Mouse (Mus musculus): ENCODE data around the gene Rap1gap. TPM values are rescaled to one million over a fixed set of nuclear protein-coding genes. Genes with fewer than 3 reads are reported as not detected.

The Rap1gap gene
- total RNA-seq (2021) = 100 to 1,000 TPM; 281 to 291 TPM
- long read RNA-seq, experiment 1, partial matches to known transcripts = 18 of 240 reads
- long read RNA-seq, experiment 1, other reads (novel, unspliced or antisense) = 218 of 240 reads
- long read RNA-seq, experiment 2, full-length matches to known transcripts = 8 of 314 reads
- long read RNA-seq, experiment 2, partial matches to known transcripts = 27 of 314 reads
- long read RNA-seq, experiment 2, other reads (novel, unspliced or antisense) = 279 of 314 reads

DNA sequence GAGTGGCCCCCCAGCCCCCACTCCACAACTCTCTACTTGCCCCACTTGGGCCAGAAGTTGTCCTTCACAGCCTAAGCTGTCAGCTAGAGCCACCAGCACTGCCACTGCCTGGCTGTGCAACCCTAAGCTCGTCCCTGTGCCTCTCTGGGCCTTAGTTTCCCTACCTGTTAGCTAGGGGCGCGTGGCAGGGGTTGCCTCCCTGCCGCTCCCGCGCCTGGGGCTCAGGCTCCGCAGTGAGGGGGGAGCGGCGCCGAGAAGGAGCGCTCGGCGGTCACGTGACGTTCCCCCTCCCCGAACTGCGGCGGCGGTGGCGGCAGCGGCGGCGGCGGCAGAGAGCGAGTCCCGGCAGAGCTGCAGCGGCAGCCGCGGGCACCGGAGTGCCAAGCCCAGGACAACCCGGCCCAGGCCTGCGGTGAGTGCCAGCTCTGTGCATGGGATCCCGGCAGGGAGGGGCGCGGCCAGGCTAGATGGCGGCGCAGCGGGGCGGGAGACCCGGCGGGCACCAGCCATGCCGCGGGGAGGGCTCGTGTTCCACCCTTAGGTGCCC lies at the start of gene Rap1gap:
Rap1gap (plus strand) TSS at position 294 of the 547 bp plus-strand sequence.
- DNase-seq (ENCODE audit: low spot score in 2 of 2) = peak; percentile 71 to 74
- peak within 1 kb of the TSS; percentile 87 for H3K4me3 ChIP-seq
- peak within 1 kb of the TSS; percentile 98 for H3K27ac ChIP-seq
- TF ChIP-seq CTCF (conservative IDR thresholded peaks at IDR 0.05) = no peak

DNA sequence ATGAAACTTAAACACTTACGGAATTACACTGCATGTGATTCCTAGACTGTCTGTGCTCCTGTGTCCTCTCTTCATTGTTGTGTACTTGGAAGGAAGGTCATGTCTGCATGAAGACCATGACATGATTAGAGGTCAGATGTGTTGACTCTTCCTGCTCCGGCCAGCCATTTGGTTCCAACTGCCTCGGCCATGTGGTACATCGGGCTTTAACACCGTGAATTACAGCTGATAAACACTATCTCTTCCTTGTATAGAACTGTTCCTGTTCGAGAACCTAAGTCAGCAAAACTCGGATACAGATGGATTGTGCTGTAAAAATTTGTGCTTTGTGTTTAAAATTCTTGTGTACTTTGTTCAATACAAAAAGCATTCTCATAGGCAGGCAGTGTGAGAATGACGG lies 41.7 kb upstream of the Rap1gap start:
- no peak for DNase-seq (ENCODE audit: low spot score in 2 of 2)
- TF ChIP-seq CTCF (conservative IDR thresholded peaks at IDR 0.05) = no peak
- Histone ChIP-seq H3K4me3 (no peak overlapping the region), H3K27ac (peak overlapping the region; percentile 0; the same call in 1 of the 2 replicates)

DNA sequence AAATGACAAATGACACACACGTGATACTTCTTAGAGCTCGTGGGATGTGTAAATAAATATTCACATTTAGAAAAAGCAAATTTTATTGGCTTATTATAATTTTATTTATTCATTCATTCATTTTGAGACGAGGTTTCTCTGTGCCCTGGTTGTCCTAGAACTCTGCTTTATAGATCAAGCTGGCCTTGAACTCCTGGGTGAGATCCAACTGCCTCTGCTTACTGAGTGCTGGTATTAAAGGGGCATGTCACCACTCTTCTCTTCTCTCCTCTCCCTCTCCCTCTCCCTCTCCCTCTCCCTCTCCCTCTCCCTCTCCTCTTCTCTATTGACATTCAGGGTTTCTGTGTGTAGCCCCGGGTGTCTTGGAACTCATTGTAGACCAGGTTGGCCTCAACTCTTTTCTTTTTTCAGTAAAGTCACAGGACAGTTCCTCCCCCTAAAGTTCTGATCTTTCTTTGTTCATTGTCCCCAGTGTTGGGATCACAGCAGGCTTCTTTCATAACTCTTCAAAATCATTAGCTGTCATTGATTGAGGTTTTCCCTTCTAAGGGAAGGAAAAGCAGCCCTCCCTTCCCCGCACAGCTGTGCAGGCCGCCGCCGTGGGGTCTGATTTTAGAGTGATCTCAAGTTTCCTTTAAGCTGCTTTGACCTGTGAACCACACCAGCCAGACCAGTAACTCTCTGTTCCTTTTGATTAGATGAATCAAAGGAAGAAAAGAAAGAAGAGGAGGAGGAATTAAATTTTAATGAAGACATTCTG lies 36.9 kb upstream of the Rap1gap start:
- no peak for TF ChIP-seq CTCF (conservative IDR thresholded peaks at IDR 0.05)
- no peak for DNase-seq (ENCODE audit: low spot score in 2 of 2)
- 0 out of 2 replicates have a peak overlapping the region, but pooled peaks have one; percentile 0 for H3K27ac ChIP-seq
- H3K4me3 ChIP-seq = no peak overlapping the region

DNA sequence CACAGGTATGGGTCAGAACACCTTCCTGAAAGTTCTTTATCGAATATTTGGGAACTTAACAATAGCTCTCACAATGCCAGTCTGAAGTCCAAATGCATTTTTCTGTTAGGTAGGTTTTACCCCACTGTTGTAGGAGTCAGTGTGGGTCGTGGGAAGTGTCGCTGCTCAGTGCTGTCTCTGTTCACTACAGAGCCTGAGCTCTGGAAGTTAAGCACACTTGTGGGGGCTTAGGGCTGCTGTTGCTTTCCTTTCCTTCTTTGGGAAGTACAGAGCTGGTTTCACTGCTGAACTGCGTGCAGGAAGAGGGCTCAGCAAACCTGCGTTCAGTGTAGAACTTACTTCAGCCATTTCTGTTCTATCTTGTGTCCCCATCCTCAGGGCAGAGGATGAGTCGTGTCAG lies 36.1 kb upstream of the Rap1gap start:
- TF ChIP-seq CTCF (conservative IDR thresholded peaks at IDR 0.05) = no peak
- no peak for DNase-seq (ENCODE audit: low spot score in 2 of 2)
- H3K4me3 ChIP-seq = no peak overlapping the region
- peak overlapping the region; percentile 0; the same call in 1 of the 2 replicates for H3K27ac ChIP-seq

DNA sequence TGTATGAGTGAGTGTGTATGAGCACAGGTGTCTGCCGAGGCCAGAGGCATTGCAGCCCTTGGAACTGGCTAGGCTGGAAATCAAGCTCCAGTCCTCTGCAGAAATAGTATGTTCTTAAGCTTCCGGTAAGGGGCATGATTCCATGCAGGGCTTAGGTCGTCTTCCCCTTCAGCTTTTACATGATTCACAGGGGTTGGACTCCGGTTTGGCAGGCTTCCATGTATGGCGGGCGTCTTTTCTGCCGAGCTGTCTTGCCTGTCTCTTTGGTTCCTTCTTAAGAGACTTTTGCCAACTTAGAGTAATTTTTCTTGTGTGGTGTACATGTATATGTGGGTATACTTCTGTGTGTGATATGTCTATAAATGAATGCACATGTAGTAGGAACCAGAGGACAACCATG lies 35.2 kb upstream of the Rap1gap start:
- no peak for TF ChIP-seq CTCF (conservative IDR thresholded peaks at IDR 0.05)
- no peak for DNase-seq (ENCODE audit: low spot score in 2 of 2)
- Histone ChIP-seq H3K4me3 (no peak overlapping the region), H3K27ac (no peak overlapping the region)

DNA sequence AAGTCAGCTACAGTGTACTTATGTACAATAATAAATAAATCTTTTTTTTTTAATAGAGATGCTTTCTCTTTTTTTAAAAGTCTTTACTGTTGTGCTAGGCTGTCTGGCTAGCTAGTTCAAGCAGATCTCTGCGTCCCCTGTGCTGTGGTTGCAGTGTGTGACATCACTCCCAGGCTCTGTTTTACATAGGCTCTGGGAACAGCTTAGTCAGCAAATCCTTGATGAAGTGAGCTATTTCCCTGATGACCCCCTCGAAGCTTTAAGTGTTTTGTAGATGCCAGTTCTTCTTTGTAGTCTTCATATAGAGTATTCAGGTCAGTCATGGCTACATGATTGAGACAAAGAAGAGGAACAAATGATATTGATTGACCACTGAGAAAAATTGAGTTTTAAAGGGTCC lies 34.4 kb upstream of the Rap1gap start:
- no peak for TF ChIP-seq CTCF (conservative IDR thresholded peaks at IDR 0.05)

DNA sequence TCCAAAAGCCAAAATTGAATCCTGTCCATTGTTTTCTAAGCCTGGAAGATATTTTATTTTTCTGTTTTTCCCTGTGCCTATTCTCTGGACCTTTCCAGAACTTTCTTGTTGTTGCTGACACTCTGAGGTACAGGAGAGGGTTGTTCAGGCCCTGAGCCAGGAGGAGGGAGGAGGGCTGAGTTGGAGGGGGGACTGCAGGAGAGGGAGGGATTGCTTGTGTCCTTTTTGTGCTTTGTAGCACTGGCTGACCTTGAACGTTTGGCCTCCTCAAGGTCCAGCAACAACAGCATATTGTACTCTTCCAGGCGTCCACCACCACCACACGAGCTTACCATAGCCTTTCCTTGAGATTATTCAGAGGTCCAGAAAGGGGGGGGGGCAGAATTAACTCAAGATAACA lies 32.9 kb upstream of the Rap1gap start:
- TF ChIP-seq CTCF (conservative IDR thresholded peaks at IDR 0.05) = no peak

More for the DNA sequence above, 34.4 kb upstream of the Rap1gap start:
- Histone ChIP-seq H3K4me3 (no peak overlapping the region), H3K27ac (no peak overlapping the region)
- no peak for DNase-seq (ENCODE audit: low spot score in 2 of 2)

DNA sequence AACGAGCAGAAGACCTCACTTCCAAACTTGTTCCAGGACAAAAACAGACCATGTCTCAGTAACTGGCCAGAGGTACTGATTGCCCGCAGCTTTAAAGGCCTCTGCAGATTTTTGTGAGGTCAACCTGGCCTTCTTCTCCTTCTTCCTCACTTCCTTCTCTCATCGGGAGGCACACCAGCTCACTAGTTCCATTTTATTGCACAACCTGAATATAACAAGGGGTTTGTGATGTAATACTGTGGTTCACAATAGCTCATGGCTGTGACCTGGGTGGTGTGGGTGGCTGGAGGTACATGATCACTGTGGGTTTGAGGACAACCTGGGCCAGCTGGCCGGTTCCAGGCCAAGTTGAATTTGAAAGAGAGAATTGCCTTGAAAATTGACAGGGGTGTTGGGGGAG lies 31.1 kb upstream of the Rap1gap start:
- DNase-seq (ENCODE audit: low spot score in 2 of 2) = no peak
- no peak overlapping the region for H3K4me3 ChIP-seq
- no peak overlapping the region for H3K27ac ChIP-seq
- no peak for TF ChIP-seq CTCF (conservative IDR thresholded peaks at IDR 0.05)

More for the DNA sequence above, 32.9 kb upstream of the Rap1gap start:
- Histone ChIP-seq H3K27ac (no peak overlapping the region), H3K4me3 (no peak overlapping the region)
- DNase-seq (ENCODE audit: low spot score in 2 of 2) = no peak

DNA sequence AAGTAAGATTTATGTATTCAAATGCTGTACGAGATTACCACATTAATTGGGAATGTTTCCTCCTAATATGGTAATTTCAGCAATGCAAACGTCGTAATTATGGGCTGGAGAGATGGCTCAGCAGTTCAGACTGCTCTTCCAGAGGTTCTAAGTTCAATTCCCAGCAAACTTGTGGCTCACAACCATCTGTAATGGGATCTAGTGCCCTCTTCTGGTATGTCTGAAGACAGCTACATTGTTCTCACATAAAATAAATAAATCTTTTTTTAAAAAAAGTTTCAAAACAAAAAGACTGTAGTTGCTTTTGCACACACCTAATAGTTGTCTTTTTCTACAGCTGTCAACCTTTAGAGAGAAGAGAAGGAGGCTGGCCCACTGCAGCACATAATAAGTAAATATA lies 27.9 kb upstream of the Rap1gap start:
- TF ChIP-seq CTCF (conservative IDR thresholded peaks at IDR 0.05) = peak; percentile 69
- Histone ChIP-seq H3K27ac (no peak overlapping the region), H3K4me3 (no peak overlapping the region)
- DNase-seq (ENCODE audit: low spot score in 2 of 2) = no peak

DNA sequence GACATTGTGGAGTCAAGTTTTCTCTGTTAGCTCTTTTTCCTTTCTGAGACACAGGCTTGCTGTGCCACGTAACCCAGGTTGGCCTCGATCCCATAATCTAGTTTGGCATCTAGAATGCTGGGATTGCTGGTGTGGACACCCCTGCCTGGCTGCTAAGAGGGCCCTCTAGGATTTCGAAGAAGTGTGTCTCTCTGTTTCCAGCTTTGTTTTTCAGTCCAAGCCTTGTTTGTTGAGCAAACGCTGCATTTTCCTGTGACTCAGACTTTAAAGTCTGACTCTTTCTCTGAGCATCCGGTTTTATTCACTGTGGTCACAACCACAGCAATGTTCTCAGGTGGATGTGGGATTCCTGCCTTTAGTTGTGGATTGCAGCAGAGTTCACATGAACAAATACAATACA lies 23.0 kb upstream of the Rap1gap start:
- no peak for TF ChIP-seq CTCF (conservative IDR thresholded peaks at IDR 0.05)
- Histone ChIP-seq H3K4me3 (no peak overlapping the region), H3K27ac (peak overlapping the region; percentile 28; the same call in 1 of the 2 replicates)
- DNase-seq (ENCODE audit: low spot score in 2 of 2) = no peak

DNA sequence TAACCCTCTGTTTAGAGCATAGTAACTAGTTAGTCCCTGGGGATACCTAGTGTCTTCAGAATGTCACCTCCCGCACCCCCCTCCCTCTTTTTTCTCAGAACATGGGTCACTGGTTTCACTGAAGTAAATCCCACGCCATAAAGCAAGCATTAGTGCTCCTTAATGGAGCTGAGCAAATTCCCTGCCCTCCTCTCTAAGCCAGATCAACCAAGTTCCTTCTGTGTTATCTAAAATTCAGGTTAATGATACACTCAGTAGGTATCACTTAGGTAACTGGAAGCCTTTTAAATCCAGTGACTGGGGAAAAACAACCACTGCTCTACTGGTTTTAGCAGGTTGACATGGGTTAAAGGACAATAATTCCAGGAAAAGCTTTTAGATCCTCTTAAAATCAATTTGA lies 22.4 kb upstream of the Rap1gap start:
- H3K27ac ChIP-seq = peak overlapping the region; percentile 28; the same call in 1 of the 2 replicates
- no peak overlapping the region for H3K4me3 ChIP-seq
- TF ChIP-seq CTCF (conservative IDR thresholded peaks at IDR 0.05) = no peak
- DNase-seq (ENCODE audit: low spot score in 2 of 2) = no peak

DNA sequence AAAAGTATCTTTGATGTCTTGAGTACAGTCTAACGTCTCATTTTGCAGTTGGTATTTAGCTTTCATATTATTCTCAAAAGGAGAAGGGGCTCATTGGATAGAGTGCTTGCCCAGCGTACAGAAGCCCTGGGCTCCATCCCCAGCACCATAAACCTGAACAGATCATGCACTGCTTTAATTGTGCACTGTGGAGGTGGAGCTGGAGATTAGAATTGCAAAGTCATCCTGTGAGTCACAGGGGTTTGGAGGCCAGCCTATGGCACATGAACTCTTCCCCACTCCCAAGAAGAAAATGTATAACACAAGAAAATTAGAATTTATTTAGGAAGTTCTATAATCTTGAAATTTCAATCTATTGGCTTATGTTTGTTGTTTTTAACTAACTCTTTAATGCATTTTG lies 21.1 kb upstream of the Rap1gap start:
- no peak for DNase-seq (ENCODE audit: low spot score in 2 of 2)
- no peak overlapping the region for H3K4me3 ChIP-seq
- peak overlapping the region; percentile 28 for H3K27ac ChIP-seq
- TF ChIP-seq CTCF (conservative IDR thresholded peaks at IDR 0.05) = no peak

DNA sequence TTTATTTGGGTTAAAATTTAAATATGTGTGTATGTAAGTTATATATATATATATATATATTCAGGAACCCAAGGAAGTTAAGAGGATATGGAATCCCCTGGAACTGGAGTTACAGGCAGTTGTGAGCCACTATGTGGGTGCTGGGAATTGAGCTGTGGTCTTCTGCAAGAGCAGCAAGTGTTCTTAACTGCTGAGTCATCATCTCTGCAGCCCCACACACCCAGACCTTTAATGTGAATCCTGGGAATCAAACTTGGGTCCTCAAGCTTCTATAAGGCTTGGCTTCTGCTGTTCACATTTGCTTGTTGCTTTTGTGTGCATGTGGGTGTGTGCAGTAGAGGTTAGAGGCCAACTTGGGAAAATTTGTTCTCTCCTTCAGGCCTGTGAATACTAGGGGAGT lies 18.3 kb upstream of the Rap1gap start:
- DNase-seq (ENCODE audit: low spot score in 2 of 2) = no peak
- TF ChIP-seq CTCF (conservative IDR thresholded peaks at IDR 0.05) = no peak
- H3K4me3 ChIP-seq = no peak overlapping the region
- 0 out of 2 replicates have a peak overlapping the region, but pooled peaks have one; percentile 7 for H3K27ac ChIP-seq
